Mouse (Mus musculus) G1E (cell line): ENCODE measurements around the gene Sccpdh.

Experiments
- CTCF ChIP-seq: IDR thresholded peaks from 2 replicates; pipeline ENCODE4 v1.5.1; 2012; ENCODE audit warnings: low read depth, low read length, inconsistent platforms, mixed read lengths
- GATA1 ChIP-seq: IDR thresholded peaks from 2 replicates; pipeline ENCODE4 v1.6.1; 2012; ENCODE audit warnings: borderline replicate concordance, low read length, inconsistent platforms, mixed read lengths
- TAL1 ChIP-seq: conservative IDR thresholded peaks from 2 replicates; pipeline ENCODE4 v1.6.1; 2012; ENCODE audit warnings: low read depth, low read length, inconsistent platforms, mixed read lengths

DNA sequence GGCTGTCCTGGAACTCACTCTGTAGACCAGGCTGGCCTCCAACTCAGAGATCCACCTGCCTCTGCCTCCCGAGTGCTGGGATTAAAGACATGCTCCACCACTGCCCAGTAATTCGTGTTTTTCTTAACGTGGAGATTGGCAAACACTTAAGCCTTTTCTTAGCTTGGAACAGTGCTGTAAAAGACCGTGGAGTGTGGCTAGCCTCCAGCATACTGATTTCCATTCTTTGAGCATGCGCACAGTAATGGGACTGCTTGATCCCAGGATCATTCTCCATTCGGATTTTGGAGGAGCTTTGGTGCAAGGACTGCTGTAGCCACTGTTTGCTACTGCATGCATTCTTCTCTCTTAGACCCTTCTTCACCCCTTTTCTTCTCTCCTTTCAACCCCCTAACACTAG, 21.5 kb downstream of the Sccpdh start:
- TF ChIP-seq CTCF (no peak), TAL1 (no peak), GATA1 (no peak)
